Mouse (Mus musculus): Measurements from ENCODE around the gene Slc23a4.

The Slc23a4 gene

DNA sequence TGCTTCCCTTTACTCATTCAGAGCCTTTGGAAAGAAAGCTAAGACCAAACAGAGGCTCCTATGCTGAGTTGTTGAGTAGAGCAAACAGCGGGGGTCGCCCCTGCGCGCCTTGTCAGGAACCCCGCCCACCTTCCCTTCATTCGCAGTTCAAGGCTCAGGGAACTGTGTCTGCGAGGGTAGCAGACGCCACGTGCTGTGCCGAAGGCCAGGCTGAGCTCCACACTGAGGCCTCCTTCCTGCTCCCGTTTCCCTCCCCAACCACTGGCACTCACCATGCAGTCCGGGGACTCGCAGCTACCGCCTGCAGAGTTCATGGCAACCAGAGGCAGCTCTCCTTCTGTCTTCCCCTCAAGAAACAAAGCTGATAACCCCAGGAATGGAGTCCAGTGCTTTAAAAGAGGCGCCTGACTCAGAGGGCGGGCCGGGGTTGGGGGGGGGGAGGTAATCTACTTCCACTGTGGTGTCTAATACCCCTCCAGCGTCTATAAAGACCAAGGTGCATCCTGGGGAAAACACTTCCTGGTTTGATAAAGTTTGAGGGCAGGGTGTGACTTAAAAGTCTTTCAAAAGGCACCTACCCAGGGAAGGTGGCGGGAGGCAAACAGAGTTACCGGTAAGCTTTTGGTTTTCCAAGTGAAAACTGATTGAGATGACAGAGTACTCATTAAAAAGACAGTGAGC is at the start of gene Slc23a4:
Slc23a4 (minus strand) TSS at position 324 of the 681 bp plus-strand sequence.
- no peak for DNase-seq (ENCODE audit: low spot score)

DNA sequence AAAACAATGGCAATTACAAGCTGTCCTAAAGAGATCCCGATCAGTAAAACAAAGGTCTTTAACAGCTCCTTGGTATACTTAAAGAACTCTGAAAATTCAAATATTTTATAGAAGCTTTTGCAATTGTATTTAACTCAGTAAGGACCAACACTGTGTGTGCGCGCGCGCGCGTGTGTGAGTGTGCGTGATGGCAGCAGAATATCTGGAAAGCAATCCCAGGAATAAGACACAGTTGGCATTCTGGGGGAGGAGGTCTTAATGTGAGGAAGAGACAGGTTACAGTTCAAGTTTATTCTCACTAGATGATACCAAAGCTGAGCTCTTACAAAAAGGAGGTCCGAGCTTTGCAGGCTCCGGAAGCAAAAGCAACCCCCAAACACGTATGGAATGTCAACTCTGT is 45.1 kb upstream of the Slc23a4 start:
- DNase-seq (ENCODE audit: low spot score) = no peak

DNA sequence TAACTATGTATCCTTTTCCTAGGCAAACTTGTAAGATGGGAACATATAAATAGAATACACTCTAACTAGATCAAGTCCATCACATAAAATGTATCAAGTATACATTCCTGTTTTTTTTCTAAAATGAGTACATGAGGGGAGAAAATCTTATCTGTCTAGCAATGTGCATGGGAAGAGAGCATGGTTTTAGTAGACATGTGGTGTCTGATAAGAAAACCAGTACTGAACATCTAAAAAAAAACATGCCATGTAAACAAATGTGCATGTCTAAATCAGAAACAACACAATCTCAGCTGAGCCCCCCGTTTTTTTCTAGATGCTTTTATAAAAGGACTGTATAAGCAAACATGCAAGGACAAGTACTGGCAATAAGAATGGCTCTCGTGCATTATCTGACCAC is 44.5 kb upstream of the Slc23a4 start:
- DNase-seq (ENCODE audit: low spot score) = no peak

DNA sequence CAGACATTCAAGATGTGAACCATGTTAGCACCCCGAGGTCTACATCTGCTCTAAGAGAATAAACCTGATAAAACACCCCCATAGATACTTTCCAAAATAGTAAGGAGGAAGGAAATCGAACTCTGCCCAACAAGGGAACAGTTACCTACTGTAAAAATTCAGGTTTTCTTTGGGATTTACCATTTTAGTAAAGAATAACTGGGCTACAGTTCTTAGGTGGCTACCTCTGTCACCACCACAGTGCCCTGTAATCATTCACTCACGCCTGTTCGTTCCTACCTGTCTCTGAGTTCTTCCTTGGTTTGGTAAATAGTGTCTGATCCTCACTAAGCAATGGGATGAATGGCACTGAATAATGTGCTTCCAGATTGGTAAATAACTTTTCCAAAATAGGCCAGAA is 42.6 kb upstream of the Slc23a4 start:
- no peak for DNase-seq (ENCODE audit: low spot score)

DNA sequence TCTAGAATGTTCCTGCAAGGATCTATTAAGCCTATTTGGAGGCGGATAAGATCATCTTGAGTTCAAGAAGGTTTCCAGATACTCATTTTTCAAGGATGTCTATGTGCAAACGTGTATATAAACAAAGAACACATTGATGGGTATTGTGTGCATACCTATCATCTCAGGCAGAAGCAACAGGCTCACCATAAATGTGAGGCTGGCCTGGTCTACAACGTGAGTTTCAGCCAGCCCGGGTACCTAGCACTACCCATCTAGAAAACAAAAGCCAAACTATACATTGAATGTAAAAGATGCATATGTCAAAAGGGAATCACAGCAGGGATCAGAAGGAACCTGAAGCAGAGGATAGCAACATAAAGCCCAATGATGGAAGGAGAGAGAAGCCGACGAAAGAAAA is 42.0 kb upstream of the Slc23a4 start:
- no peak for DNase-seq (ENCODE audit: low spot score)

DNA sequence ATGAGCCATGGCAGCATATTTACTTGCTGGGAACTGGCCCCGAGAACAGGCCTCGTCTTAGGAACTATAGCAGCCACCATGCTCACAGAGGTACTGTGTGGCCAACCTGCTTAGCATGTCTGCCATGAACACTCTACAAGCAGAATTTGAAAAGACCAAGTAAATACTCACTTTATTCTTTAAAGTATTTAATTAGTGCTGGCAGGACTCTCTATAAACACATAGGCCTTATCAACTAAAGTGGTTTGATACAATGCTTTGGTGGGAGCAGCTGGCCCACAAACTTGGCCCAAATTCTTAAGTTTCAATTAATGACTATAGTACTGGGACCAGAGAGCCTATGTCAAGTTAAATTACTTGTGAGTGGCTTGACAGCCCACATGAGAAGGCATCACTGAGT is 39.8 kb upstream of the Slc23a4 start:
- DNase-seq (ENCODE audit: low spot score) = no peak

DNA sequence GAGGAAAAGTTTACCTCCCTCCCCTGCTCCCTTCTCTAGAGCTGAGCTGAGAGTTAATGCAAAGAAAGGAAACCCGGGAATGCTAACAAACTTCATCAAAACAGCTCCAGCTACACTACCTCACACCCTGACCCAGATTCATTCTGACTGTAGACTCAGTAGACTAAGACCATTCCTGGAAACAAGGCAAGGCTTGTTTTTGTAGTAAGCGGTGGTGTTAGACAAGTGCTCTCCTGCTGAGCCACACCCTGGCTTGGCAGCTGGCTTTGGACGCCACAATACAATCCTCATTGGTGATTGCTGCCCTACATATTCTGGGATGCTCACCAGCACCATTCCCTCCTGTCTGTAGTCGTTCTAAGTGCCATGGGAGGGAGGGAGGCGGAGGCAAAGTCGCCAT is 39.1 kb upstream of the Slc23a4 start:
- no peak for DNase-seq (ENCODE audit: low spot score)

DNA sequence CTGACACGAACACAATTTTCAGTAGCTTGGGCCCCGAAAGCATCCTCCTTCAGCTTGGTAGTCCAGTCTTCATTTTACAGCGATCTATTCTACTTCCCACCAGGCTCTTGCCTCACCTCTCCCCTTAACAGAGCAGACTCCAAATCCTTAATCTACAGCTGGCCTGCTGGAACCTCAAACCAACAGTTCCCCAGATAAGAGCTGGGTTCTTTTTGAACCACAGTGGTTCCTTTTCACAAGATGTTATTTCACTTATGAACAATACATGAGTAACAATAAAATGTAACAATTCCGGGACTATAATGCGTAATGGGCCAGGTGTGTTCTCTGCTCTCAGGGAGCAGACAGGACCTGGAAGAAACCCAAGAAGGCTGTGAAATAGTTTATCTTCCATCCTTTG is 28.4 kb upstream of the Slc23a4 start:
- no peak for DNase-seq (ENCODE audit: low spot score)

DNA sequence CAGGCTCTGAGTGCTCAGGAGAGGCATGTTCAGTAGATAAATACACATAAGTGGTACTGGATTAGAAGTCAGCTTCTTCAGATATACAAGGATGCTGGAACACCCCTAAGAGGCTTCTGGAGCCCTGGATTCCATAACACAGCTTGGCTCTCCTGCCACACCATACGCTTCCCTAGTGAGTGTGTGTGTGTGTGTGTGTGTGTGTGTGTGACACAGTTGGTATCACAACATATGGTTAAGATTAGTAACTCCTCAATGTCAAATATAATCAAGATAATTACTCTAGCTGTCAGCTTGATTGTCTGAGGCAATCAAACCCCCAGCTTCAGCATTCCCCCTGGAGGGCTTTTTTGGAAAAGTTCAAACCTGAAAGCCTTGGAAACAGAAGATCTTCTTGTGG is 23.7 kb upstream of the Slc23a4 start:
- no peak for DNase-seq (ENCODE audit: low spot score)

DNA sequence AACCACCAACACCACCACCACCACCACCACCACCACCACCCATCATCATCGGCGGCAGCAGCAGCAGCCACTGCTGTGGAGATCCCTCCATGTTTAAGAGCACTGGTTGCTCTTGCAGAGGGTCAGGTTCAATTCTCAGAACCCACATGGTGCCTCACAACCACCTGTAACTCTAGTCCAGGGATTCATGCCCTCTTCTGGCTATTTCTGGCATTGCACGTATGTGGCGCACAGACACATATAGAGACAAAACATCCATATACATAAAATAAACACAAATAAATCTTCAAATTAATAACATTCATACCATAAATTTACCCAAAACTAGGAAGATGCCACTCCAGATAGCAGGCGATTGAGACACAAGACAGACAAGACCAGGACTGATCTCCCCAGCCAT is 22.5 kb upstream of the Slc23a4 start:
- no peak for DNase-seq (ENCODE audit: low spot score)

DNA sequence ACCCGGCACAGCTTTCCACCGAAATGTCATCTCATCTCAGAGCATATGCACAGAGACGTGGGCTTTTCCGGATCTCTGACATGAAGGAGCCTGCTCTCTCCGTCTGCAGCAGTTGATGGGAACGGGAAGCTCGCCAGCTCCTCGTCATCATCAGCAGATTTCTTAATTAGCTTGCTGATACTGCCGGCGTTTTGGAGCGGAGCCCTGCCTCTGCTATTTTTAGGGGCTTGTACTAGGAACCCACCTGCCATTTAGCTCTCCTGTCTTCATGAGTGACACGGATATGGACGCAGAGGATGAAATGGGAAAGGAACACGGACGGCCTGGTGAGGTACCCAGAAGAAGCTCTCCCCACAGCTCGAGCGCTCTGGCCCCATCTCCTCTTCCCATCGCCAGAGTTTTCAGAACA is 14.1 kb upstream of the Slc23a4 start:
- DNase-seq (ENCODE audit: low spot score) = no peak

DNA sequence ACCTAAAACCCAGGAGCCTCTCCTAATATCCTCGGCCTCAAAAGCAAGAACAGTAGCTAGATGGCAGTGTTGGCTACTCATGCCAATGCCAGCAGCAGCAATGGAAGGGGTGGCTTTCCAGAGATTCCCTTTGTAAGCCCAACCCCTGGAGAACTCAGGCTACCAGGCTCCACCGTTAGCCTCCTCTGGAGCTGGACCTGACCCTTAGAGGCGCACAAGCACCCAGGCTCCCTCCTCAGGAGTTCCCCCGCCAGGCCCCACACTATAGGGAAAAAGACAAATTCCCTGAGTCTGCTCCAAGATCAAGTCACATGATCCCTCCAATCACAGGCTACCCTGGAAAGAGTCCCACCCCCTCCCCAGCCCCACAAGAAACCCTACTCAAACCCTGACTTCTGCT is 10.9 kb upstream of the Slc23a4 start:
- DNase-seq (ENCODE audit: low spot score) = no peak

DNA sequence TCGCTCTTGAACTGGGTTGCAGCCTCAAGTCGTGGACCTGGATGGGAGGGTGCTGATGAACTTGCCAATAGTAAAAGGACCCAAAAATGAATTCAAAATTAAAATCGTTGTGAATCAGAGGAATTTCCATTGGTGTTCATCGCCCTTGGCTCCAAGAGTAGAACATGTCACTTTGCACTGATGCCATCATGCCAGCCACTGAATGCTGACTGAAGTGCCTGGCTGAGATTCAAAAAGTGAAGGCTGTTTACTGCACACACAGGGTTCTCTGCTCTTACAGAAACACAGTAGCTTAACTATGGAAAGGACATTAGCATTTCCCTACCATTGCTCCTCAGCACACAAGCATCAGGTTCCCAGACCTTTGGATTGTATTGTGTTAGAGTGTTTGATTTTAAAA is 8.3 kb upstream of the Slc23a4 start:
- DNase-seq (ENCODE audit: low spot score) = no peak

DNA sequence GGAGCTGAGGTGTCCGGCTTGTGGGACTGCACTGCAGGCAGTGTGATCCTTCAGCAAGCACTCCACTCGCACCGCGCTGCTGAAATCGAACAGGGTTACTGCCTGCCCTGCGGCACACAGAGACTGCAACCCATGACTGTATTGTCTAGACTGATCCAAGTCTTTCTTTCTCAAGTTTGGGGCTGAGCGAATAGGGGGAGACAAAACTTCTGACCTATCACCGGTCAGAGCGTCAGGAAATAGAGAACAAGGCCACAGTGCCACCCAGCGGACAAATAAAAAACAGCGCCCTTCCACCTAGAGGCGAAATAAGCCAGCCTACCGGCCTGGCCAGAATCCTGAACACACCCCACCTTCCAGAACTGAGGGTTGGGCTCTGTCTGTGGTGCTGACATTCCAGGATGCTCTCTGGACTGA is 7.1 kb upstream of the Slc23a4 start:
- DNase-seq (ENCODE audit: low spot score) = peak; percentile 57

DNA sequence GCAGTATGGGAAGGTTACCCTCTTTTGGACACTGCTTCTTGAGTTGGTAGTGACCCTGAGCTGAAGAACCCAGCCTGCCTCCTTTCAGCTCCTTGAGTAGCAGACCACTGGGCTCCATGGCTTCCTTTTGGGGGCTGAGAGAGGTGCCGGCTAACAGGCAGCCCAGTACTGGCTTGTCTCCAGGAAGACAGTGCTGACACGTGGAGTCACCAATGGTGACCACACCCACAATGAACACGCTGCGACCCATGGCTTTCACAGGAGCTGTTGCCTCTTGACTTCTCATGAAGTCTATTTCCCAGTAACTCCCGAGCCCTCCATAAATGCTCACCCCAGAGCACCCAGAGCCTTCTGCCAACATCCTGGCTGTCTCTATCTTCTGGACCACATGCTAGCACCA is 6.5 kb upstream of the Slc23a4 start:
- DNase-seq (ENCODE audit: low spot score) = peak; percentile 3

DNA sequence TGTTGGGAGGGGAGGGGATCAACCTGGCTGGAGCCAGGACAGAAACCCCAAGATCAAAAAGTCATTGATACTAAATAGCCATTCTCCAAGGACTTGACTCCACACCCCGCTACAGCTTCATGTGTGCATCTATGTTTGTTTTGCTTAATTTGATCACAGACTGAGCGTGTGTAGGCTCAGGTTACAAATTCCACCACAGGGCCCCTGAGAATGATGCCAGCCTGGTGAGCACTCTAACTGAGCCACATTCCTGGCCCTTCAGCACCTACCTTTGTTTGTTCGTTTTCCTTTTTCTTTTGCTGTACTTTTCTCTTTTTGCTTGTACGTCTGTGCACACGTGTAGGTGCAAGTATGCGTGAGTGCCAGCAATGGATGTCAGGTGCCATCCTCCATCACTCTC is 1.1 kb upstream of the Slc23a4 start:
- DNase-seq (ENCODE audit: low spot score) = no peak

DNA sequence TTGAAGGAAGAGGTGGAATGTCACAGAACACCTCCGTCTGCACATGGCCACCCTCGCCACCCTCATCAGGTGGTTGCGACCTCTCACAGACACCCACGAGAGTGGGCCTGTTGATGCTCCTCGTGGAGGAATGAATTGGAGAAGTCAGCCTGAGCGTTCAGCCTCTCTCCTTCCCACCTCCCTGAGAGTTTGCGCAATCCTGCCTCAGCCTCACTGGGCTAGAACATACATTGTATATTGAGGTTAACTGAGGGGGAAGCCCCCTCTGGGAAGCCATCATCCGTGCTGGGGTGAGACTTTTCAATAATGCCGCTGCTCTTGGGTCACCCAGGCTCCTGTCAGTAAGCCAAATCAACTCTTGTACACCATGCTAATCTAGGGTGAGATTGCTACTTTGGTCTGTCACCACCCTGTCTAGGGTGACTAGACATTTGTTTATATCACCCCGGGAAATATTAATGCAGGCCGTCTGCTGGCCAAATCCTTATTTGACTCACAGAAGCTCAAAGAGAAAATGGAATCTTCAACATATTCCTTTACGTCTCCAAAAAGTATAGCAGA is 1.0 kb downstream of the Slc23a4 start:
- DNase-seq (ENCODE audit: low spot score) = no peak

DNA sequence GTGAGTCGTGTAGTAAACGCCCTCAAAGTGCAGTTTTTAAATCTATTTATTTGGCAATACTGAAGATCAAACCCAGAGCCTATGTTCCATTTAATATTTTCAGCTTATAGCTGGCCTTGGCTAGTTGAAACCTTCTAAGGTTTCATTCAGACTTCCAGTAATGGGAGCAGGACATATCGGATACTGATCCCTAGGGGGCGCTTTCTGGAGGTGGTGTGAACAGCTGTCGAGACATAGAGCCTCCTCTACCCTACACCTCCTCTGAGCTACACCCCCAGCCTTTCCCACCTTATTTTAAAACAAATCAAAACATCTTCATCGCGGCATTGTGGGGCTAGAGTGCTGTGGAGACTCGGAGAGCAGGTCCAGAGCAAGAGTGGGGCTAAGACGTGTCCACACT is 7.5 kb downstream of the Slc23a4 start:
- DNase-seq (ENCODE audit: low spot score) = no peak

DNA sequence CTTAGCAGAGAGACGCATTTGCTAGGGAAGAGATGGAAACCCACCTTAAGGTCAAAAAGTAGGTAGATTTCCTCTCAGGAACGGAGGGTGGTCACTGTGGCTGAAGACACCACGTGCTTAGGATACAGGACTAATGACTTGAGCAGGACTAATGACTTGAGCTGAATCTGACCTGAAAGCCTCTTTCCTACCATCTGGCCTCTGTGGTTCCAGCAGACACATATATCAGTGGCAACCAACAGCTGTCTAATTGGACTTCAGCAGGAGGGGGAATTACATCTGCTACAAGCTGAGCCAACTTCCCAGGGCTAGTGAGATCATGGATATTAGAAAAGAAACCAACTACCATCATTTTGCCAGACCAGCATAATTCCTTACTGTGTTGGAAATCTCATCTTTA is 8.9 kb downstream of the Slc23a4 start:
- DNase-seq (ENCODE audit: low spot score) = no peak

DNA sequence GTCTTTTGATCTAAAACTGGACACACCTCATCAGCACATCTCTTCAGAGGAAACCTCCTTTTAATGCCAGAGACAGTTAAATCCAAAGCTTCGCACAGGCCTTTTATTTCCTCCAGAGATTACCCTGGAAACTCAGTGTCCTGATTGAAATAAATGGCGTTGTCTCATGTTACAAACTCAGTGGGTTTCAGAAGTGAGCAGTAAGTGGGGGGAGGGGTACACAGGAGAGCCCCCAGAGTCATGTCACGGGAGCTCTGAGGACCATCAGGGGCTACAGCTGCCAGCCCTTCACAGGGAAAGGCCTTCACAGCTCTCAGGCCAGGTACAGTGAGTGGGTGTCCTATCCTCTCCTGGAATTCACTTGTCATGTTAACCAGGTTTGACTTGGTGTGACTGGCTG is 17.0 kb downstream of the Slc23a4 start:
- no peak for DNase-seq (ENCODE audit: low spot score)

DNA sequence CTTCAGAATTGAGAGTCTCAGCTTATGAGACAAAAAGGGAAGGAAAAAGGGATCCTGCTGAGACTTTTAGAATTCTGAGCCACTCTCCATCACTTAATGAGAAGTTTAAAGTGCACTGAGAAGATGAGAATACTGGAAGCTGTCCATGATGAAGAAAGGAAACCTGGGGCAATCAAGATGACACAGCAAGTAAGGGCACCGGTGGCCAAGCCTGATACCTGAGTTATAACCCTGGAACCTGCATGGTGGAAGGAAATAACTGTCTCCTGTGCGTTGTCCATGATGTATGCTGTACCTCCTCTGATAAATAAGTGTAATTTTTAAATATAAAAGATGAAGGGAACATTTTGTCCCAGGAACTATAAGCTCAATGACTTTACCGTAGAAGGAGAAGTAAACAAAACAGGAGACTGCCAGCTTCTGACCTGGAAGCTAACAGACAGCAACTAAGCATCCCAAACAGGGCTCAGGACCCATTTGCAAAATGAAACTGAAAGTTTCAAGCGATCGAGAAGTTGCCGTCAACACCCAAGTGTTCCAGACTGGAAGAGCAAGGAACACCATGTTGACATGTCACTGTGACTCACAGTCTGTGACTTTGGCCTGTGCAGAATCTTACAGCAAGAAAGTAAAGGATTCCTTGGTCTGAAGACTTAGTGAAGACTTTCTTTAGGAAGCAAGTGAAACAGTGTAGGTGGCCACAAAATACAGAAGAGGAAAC is 22.2 kb downstream of the Slc23a4 start:
- no peak for DNase-seq (ENCODE audit: low spot score)

DNA sequence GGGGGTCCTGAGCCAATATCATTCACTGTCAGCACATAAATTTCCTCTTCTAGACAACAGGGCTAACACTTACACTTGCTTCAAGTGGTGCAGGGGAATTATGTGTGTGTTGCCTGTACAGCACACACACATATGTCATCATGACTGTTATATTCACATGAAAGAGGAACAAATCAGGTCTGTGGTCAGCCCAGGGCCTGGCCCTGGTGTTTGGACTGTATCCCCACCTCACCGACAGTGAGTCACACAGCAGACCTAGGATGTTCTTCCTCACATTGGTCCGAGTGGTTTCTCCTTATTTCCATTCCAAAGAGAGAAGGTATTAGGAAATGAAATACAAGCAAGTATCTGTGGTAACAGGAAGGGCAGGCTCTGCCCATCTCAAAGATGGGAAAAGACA is 23.7 kb downstream of the Slc23a4 start:
- DNase-seq (ENCODE audit: low spot score) = no peak

DNA sequence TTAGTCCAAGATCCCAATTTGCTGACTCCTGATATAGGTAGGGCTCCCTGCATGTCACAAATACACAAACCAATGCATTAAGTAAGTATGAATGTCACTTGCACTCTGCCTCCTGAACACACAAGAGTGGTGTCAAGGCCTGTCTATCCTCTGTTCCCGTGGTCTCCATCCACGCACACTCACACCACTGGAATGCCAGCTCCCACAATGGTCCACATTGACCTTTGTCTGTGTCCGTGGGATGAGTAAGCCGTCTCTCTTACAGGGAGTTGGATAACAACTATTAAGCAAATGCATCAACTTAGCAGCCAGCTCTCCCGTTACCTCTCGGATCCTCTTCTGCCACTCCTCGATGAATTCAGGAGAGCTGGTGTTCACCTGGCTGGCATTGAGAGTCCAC is 29.1 kb downstream of the Slc23a4 start:
- DNase-seq (ENCODE audit: low spot score) = no peak

DNA sequence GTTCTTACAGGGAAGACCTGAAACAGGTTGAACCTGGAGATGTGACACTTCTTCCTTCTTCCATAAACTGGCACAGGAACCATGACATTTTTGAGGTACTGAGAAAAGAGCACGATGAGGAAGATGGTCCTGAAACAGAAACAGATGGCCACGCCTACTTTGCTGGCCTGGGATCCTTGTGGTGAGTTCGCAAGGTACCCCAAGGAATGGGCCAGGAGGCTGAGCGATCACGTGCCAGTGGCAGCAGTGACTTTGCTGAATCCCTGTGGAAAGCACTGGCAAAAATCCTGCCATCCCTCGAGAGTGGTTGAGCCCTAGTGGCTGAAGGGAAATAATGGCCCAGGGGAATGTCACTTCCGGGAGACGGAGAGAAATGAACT is 32.4 kb downstream of the Slc23a4 start:
- no peak for DNase-seq (ENCODE audit: low spot score)
